Mouse (Mus musculus): ENCODE measurements at regions not wholly inside any gene's neighbourhood (a gene's known extent, or its start where the extent isn't known, plus 50 kb on each side); places are given as distances from the start of the nearest gene placed in this dataset.
A peak's percentile ranks its signal among the peaks of the same experiment; 100 is the strongest.

DNA sequence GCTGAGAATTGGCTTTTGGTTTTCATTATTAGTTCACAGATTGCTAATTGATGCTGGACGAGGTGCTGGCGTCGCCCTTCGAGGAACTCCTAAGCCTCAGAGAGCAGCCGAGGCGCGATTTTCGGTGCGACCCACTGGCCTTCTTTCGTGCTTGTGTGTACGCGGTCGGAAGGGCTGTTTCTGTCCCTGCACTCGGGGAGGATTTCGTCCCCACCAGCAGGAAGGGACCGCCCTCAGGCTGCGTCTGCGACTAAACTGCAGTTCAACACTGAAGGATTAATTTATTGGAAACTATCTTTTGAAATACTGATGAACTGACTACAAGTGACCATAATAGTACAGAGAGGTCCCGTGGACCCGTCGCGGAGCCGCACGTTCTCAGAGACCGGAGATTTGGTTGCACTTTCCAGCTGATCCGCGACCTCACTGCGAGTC, 228.4 kb upstream of the Sall1 start:
- peak; percentile 17 to 22 for DNase-seq (ENCODE audit: low spot score in 2 of 2)
- intact Hi-C loops (cut with DNase I) = no loop called here

DNA sequence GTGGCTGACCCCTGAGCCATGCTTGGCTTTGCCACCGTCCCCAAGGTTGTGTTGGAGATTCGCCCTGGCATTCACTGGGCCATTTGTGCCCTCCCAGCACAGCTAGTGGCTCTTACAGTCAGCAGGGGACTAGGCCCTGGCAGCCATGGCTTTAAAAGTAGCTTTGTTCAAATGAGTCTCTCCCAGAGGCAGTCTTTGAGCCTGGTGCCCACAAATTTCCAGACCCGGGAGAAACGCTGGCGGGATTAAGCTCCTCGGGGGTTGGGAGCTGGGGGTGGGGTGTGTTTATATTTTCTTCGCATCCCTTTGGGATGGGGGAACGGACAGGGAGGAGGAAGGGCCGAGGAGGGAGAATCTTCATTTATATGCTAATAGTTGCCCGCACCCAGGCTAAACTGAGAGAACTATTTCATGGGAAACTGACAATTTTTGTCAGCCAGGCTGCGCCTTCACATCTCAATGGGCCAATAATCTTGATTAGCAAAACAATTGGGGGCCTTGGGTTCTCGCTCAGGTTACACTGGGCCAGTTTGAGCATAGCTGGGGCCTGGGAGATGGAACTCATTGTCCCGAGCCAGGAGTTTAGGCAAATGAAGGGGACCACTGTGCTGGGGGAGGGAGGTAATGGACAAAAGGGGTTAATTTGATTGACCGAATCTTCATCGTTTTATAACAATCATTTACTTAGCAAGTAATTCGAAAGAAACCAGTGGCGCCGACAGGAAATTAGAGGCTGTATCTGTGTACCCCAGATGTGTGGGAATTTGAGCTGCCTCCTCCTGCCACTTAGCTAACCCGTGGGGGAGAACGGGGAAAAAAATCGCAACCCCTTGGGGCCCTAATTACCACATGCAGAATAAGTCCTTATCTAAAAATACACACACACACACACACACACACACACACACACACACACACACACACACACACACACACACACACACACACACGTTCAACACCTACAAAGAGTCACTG, 227.7 kb upstream of the Sall1 start:
- intact Hi-C loops (cut with DNase I) = no loop called here
- DNase-seq (ENCODE audit: low spot score in 2 of 2) = peak in 1 of 2 experiments; percentile 9

DNA sequence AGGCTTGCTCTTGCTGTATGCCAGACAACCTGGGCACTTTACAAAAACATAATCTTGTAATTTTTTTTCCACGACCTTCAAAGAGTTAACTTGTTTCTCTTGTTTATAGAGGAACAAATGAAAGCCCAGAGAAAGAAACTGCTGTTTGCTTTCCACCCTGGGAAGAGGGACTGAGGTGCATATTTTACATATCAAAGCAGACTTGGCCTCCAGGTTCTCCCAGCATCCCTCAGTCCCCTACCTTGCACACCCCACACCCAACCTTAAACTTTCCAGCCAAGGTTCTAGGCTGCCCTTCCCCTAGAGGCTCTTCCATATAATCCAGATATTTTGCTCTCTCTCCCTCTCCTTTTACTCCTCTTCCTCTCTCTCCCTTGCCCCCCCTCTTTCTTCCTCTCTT, 226.0 kb upstream of the Sall1 start:
- intact Hi-C loops (cut with DNase I) = no loop called here
- no peak for DNase-seq (ENCODE audit: low spot score in 2 of 2)

DNA sequence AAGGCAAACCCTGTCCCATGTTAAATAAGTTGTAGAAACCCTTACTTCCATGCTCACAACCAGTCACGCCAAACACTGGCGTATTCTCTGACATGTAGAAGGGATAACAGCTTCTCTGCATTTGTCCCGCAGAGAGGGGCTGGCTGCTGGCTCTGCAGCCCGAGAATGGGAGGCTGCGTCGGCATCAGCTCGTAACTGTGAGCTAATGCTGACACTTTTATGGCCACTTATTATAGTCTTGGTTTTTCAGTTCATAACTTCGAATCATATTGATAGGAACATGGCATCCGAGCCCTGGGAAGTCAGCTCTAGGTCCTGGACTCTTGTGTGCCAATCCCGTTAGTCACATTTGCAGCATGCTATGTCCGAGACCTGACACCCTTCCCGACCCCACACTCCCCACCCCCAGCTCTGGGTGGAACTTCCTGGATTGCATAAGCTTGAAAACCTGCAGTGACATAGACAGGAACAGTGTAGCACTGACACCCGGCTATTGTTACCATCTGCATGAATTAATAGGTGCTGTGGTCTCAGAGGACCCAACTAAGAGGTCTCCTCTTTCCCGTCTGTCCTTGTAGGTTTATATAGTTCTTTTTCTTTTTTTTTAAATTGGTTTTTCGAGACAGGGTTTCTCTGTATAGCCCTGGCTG, 217.3 kb upstream of the Sall1 start:
- intact Hi-C loops (cut with DNase I) = no loop called here
- no peak for DNase-seq (ENCODE audit: low spot score in 2 of 2)

DNA sequence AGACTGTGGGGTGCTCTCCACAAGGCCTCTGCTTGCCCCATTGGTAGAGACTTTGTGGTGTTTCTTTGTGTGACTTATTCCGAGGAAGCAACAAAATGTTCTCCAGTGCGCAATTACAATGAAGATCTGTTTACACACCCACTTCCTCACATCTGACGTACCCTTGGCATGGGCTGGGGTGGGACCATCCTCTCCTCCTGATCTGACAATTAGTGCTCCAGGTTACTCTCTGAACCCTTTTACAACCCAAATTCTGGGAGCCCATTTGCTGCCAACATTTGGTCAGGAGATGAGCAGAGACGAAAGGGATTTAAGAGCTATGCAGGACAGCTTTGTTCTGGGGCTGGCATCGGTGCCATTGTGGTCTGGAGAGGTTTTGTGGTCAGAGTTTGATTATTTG, 215.9 kb upstream of the Sall1 start:
- DNase-seq (ENCODE audit: low spot score in 2 of 2) = no peak
- intact Hi-C loops (cut with DNase I) = no loop called here

DNA sequence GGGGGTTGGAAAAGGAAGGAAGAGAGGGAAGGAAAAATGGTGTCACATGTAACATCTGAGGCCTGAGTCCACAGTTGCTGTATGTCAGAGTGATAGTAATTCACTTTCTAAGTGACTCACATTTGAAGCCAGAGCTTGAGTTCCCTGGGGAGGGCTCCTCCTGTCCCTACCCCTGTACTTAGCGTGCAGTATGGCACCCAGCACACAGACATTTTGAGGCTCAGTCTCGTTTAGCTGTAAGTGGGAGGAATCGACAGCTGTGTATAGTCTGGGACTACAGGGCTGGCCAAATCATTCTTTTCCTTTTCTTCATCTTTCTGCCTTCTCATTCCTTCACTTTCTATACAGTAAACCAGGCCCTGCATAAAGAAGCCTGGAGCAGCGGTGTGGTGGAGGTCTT, 202.4 kb upstream of the Sall1 start:
- intact Hi-C loops (cut with DNase I) = no loop called here
- DNase-seq (ENCODE audit: low spot score in 2 of 2) = peak in 1 of 2 experiments; percentile 31

DNA sequence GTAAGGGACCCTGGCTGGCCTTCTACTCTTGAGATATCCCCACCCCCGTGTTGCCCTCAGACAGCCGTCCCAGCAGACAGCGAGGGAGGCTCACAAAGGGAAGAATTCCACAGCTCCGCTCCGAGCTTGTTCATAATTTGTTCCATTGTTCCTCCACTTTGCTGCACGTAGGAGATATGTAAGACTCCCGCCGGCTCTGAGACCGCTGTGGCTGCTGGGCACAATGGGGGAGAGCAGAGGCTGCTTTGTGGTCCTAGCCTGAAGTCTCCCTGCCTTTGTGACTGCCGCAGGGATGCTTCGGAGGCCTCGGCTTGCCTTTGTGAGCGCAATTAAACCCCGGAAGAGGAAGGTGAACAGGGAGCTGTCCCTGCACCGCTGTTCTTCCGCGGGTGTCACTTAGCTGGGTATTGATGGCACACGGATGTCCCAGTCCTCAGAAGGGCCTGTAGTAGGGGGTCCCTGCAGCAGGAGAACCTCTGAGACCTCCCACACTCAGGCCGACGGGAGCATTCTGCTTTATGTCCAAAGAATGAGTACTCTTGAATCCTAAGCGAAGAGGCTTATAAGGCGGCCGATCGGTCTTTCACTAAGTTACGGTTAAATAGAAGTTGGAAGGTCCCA, 201.3 kb upstream of the Sall1 start:
- intact Hi-C loops (cut with DNase I) = no loop called here
- no peak for DNase-seq (ENCODE audit: low spot score in 2 of 2)

DNA sequence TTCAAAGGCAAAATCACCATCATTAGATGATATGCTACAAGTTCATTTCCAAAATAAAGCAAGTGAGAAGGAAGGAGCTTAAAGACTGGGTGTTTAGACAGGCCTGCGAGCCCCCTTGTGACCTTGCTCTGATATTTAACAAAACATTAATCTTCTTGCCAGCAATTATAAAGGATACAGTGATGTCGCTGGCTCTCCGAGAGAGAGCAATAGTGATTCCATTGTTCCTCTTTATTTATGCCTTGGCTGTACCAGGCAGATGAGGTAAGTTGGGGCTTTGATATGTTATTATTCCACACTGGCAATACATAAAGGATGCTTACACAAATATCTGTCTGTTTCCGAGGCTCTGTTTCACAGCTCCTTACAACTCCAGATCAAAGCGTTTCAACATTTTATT, 197.7 kb upstream of the Sall1 start:
- intact Hi-C loops (cut with DNase I) = loop anchor here (2.0 kb wide), 1 partner anchor 23 kb away; no protein-coding TSS in a partner anchor
- DNase-seq (ENCODE audit: low spot score in 2 of 2) = no peak

DNA sequence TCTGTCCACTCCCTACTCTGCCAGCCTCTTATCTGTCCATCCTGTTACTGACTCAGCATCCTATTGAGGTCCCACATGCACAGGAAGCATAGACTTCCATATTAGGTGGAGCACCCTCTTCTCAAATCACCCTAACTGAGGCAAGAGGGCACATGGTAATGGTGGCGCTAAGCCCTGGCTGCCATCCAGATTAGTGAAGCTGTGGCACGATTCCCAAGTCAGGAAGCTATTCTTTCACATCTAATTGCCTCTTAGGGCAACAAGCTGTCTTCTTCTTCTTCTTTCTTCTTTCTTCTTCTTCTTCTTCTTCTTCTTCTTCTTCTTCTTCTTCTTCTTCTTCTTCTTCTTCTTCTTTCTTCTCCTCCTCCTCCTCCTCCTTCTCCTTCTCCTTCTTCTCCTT, 195.7 kb upstream of the Sall1 start:
- DNase-seq (ENCODE audit: low spot score in 2 of 2) = no peak
- intact Hi-C loops (cut with DNase I) = no loop called here

DNA sequence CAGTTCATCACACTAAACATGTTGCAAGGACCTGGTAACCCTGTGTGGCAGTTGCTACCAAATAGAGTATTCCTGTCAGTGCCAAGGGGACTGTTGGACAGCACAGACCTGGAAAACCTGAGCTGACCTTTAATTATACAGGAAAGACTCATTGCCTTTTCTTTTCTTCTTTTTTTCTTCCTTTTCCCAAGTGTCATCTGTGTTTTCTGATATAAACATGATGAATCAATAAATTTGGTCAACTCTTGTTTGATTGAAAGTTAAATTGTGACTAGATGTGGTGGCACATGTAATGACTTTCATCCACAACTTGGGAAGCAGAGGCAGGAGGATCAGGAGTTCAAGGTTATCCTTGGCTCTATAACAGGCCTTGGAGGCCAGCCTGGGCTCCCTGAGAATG, 190.1 kb upstream of the Sall1 start:
- intact Hi-C loops (cut with DNase I) = no loop called here
- DNase-seq (ENCODE audit: low spot score in 2 of 2) = no peak

DNA sequence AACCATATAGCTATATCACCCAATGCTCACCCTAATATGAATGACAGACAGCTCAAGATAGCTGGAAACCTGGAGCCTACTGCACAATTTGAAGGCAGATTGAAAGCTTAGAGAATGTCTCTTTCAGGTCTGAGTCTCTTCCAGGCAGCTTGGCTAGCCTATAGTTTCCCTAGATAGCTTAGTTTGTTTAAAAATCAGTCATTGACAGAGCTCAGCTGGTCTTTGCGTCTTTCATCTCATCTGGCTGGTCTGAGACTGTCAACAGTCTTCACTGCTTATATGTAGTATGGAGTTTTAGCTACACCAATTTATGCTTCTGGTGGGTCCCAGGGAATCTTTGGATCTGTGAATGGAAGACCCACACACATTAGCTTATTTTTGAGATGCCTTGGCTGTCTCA, 188.4 kb upstream of the Sall1 start:
- no peak for DNase-seq (ENCODE audit: low spot score in 2 of 2)
- intact Hi-C loops (cut with DNase I) = no loop called here

DNA sequence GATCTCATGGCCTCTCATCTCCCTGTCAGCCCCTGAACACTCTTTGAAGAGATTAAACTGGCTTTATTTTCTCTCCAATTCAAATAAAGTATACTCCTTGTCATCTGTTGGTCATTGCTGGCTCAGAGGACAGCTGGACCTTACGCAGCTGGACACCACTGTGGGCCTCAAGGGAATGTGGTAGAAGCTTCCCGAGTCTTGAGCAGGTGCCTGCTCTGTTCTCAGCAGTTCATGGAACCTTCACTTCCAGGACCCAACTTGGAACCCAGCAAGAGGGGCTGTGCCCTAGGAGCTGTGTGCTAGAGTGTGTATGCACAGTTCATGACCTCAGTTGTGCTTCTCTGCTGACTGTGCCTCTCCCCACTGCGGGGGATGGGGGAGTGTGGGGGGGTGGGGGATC, 185.2 kb upstream of the Sall1 start:
- DNase-seq (ENCODE audit: low spot score in 2 of 2) = no peak
- intact Hi-C loops (cut with DNase I) = no loop called here

DNA sequence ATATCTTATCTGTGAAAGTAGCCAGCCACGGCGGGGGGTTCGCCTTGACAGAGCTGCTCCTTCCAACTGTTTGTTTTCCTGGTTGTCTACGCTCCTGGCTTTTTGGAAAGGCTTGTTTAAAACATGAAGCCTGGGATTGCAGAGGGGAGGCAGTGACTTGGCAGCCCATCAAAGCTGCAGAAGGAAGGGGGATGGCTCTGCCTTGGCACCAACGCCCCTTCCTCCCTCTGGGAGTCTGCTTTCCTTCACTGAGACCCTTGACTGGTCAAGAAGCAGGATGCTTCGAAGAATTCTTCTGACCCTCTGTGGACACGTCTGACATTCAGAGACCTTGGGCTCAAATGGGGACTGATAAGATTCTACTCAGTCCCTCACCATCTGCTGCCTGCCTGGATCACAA, 176.9 kb upstream of the Sall1 start:
- intact Hi-C loops (cut with DNase I) = no loop called here
- DNase-seq (ENCODE audit: low spot score in 2 of 2) = peak in 1 of 2 experiments; percentile 3

DNA sequence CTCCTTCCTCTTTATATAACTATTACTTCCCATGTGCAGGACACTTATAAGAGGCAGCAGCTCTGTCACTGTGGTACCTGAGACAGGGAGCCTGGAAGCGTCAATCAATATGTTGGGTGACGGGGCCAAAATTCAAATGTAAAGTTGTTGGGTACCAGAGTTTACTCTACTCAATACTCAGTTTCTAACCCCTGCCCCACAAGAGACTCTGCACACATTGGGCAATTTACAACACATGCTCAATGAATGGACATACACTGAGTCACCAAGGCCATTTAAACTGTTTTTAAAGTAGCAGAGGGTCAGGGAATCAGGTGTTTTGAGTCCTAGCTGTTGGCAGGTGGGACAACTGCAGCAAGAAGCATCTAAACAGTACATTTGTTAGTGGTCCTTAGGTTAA, 176.4 kb upstream of the Sall1 start:
- intact Hi-C loops (cut with DNase I) = no loop called here

DNA sequence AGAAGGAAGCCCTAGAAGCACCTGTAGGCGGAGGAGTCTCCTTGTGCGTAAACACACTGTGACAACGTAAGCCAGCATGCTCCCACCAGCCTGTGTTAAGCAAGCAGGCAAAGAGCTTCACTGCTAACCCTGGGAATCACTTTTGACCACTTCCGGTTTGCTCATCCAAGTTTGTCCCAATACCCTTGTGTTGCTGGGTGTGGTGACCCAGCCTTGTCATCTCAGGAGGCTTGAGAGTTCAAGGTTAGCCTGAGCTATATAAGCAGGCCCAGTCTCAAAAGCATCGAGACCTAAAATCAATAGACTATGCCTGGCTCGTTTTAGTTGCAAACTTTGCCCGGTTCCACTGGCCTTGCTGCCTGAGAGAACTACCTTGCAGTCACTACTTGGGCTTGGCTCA, 175.2 kb upstream of the Sall1 start:
- intact Hi-C loops (cut with DNase I) = no loop called here
- DNase-seq (ENCODE audit: low spot score in 2 of 2) = no peak

More for the DNA sequence above, 176.4 kb upstream of the Sall1 start:
- DNase-seq (ENCODE audit: low spot score in 2 of 2) = no peak

DNA sequence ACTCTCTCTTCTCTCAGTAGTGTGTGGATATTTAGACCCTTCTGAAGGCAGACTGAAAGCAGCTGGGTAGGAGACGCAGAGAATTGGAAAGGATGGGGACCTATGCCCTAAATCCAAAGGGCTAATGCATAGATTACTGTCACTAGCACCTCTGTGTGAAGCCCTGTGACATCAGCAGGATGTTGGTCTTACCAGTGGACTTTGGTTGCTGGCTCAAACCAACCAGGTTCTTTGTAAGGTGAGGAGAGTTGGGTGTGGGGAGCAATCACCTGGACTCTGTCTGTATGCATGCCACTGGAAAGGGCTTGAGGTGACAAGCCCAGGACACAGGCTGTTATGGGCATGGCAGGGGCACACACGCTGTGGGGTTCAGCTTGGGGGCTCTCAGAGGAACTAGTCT, 173.7 kb upstream of the Sall1 start:
- intact Hi-C loops (cut with DNase I) = no loop called here
- DNase-seq (ENCODE audit: low spot score in 2 of 2) = no peak

DNA sequence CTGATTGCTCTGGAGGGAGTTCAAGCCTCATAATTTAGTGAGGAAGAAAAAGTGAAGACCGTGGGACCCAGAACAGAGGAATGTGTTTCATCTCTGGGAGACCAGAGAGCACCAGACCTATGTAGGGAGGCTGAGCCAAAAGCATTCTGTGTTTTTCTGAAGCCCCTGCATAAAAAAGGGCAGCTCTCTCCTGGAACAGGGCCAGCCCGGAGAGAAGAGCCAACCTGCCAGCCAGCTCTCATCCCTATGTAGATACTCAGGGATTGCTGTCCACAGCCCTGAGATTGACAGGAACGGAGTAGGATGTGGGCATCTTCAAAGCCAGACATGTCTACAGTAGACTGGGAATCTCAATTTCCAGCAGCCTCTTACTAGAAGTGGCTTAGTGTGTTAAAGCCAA, 168.0 kb upstream of the Sall1 start:
- DNase-seq (ENCODE audit: low spot score in 2 of 2) = no peak
- intact Hi-C loops (cut with DNase I) = no loop called here

DNA sequence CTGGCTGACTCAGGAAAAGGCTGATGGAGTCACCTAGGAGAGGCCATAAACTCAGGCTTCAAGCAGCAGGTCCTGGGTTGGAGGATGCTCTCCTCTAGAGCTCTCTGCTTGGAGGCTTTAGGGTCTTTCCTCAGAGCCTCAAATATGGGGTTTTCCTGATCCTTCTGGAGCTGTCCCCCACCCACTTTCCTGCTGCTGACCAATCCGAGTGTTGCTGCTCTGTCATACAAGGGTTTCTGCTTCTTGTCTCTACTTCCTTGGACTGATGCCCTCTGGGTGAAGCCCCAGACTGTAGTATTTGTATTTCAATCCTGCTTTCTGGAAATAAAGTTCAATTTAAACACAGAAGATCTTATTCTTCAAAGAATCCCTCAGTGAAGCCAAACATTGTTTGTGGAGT, 166.7 kb upstream of the Sall1 start:
- no peak for DNase-seq (ENCODE audit: low spot score in 2 of 2)
- intact Hi-C loops (cut with DNase I) = no loop called here

DNA sequence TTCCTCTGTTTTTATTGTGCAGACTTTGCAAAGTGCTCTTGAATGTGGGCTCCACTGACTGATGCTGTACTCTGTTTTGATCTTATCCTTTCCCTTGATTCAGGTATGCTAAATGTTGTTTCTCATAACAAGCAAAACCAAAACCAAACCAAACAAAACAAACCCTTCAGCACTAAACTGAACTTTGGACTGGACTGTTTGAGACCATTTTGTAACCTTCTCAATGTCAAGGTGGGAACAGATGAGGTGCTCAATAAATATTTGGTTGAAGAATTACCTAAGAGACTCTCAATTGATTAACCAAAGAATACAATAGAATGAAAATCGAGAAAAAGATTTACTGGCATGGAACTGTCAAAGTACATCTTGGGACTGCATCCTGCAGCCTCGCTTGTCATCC, 163.9 kb upstream of the Sall1 start:
- no peak for DNase-seq (ENCODE audit: low spot score in 2 of 2)
- intact Hi-C loops (cut with DNase I) = no loop called here

DNA sequence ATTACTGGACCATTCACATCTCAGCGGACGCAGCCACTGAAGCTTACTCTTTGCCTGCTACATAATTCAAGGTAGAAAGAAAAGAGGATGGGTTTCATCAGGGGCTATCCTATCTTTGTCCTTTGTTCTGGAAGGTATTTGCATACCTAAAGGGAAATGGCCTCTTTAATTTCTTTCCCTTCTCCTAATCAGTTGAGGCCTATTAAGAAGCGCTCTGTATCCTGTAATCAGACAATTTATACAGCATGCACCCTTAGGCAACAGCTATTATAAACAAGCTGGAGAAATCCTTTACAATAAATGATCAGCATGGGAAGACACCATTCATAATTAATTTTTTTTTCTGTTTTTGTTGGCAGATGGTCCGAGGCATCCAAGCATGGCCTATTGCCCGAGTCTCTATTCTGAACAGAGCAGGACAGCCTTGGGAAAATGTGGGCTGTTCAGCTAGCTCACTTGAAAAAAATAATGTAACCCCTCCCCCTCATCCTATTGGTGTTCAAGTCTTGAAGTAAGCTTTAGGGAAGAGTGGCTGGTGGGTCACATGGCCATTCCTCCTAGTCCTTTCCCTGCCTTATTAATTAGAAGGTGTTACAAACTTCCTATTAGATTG, 158.6 kb upstream of the Sall1 start:
- no peak for DNase-seq (ENCODE audit: low spot score in 2 of 2)
- intact Hi-C loops (cut with DNase I) = no loop called here
